Mouse (Mus musculus) megakaryocyte-erythroid progenitor cell, adult 5-6 weeks (primary cell): ENCODE data around the gene Usp26. TPM values are rescaled to one million over a fixed set of nuclear protein-coding genes. Genes with fewer than 3 reads are reported as not detected.

Experiments
- ATAC-seq: replicated peaks from 2 replicates; pipeline ENCODE4 v1.8.0; 2016; ENCODE audit warnings: mild to moderate bottlenecking, inconsistent platforms; ENCODE audit not compliant: severe bottlenecking, poor library complexity, low FRiP score, low TSS enrichment
- total RNA-seq, 2 experiments: library from RNA; stranded (forward) in 1 of 2; stranded (reverse) in 1 of 2; fragments of 200-1000, 215-1000 nt in 1 of 2; fragments of >200 nt in 1 of 2; fragmentation: Nextera tagmentation in 1 of 2; gene quantifications; 2 replicates each; pipeline ENCODE4 v1.2.3; 2014 to 2017

The Usp26 gene
- total RNA-seq (2014; fragmentation: Nextera tagmentation) (not detected in 2 replicates), total RNA-seq (2017) (not detected in 2 replicates)

GRCm38 (mm10) chrX:51801133-51801532, at the start of gene Usp26:
TSS of gene Usp26 (minus strand) at chrX:51801233.
- ATAC-seq = no peak

- no peak for ATAC-seq
Measured at GRCm38 (mm10) chrX:51814466-51815247, 13.6 kb upstream of the Usp26 start.

GRCm38 (mm10) chrX:51767457-51767856, 33.6 kb downstream of the Usp26 start:
- ATAC-seq = no peak

DNA sequence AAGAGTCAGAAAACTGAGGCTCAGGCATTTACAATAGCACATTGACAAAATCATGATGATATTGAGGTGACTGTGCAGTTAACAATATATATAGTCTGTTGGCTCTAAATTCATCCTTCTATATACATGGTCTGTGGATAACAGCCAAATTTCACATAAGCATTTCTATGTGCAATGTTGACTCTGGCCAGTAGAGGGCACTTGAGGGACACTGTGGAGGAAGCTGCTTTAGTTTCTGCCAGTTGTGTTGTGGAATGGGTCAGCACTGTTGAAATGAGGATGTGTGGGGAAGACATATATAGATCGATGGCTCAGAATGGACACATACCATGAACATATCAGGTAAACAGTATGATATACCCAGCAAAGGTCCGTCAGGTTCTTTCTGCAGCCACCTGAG, 64.6 kb downstream of the Usp26 start:
- ATAC-seq = no peak

- ATAC-seq = no peak
Measured at GRCm38 (mm10) chrX:51714086-51714745, 86.8 kb downstream of the Usp26 start.

GRCm38 (mm10) chrX:51712996-51713395, 88.0 kb downstream of the Usp26 start:
- ATAC-seq = no peak

Other genes starting within 250 kb of the Usp26 start
- 0.37 TPM in 1 of 2 replicates, not detected in the other for gene Hs6st2, start 119.4 kb downstream of the Usp26 start, total RNA-seq (2014; fragmentation: Nextera tagmentation)
- gene Hs6st2, start 119.4 kb downstream of the Usp26 start, total RNA-seq (2017) = 8.4 TPM in 1 of 2 replicates, not detected in the other
- not detected in 2 replicates for gene 1700080O16Rik, start 171.5 kb upstream of the Usp26 start, total RNA-seq (2014; fragmentation: Nextera tagmentation)
- not detected in 2 replicates for gene 1700080O16Rik, start 171.5 kb upstream of the Usp26 start, total RNA-seq (2017)